Mouse (Mus musculus): ENCODE data around the gene Sf3a1.

Sf3a1 gene

GRCm38 (mm10) chr11:4224223-4224622 is 64.1 kb downstream of the Sf3a1 start:
- in situ Hi-C loops (cut with MboI; ENCODE audit: low pct_unique_long_range_greater_than_20kb in 1 of 2, low sequenced_read_pairs in 2 of 2, unreplicated experiment in 1 of 2) = loop anchor here (5.0 kb wide), 1 partner anchor 33 kb away; the partner anchor contains the start of gene Lif (in 2 of the 2)

- in situ Hi-C loops (cut with MboI; ENCODE audit: low pct_unique_long_range_greater_than_20kb in 1 of 2, low sequenced_read_pairs in 2 of 2, unreplicated experiment in 1 of 2) = no loop called here
These were observed 66.6 kb downstream of the Sf3a1 start for GRCm38 (mm10) chr11:4226569-4227325.

- in situ Hi-C loops (cut with MboI; ENCODE audit: low pct_unique_long_range_greater_than_20kb in 1 of 2, low sequenced_read_pairs in 2 of 2, unreplicated experiment in 1 of 2) = no loop called here
These were observed 68.3 kb downstream of the Sf3a1 start for GRCm38 (mm10) chr11:4228463-4228862.

GRCm38 (mm10) chr11:4229841-4230240 is 69.7 kb downstream of the Sf3a1 start:
- in situ Hi-C loops (cut with MboI; ENCODE audit: low pct_unique_long_range_greater_than_20kb in 1 of 2, low sequenced_read_pairs in 2 of 2, unreplicated experiment in 1 of 2) = no loop called here

- in situ Hi-C loops (cut with MboI; ENCODE audit: low pct_unique_long_range_greater_than_20kb in 1 of 2, low sequenced_read_pairs in 2 of 2, unreplicated experiment in 1 of 2) = no loop called here
These were observed 71.3 kb downstream of the Sf3a1 start for GRCm38 (mm10) chr11:4231435-4231834.
